Mouse (Mus musculus) kidney, postnatal 25 days (tissue): ENCODE measurements at regions not wholly inside any gene's neighbourhood (a gene's known extent, or its start where the extent isn't known, plus 50 kb on each side); places are given as distances from the start of the nearest gene placed in this dataset.

ENCODE experiments used
- DNase-seq, 2 experiments: peaks; one replicate each; pipeline ENCODE4 v3.0.0; 2021; ENCODE audit warnings: mixed read lengths in 2 of 2

- DNase-seq: no peak
Observed at GRCm38 (mm10) chr2:167757157-167757780, 67.6 kb upstream of the Tmem189 start.

- no peak for DNase-seq
Observed at GRCm38 (mm10) chr2:167756721-167757120, 67.1 kb upstream of the Tmem189 start.

GRCm38 (mm10) chr2:167754929-167755551 is 65.4 kb upstream of the Tmem189 start:
- no peak for DNase-seq

- peak in 1 of 2 experiments; percentile 66 for DNase-seq
Observed at GRCm38 (mm10) chr2:167753898-167754297, 64.3 kb upstream of the Tmem189 start.

- DNase-seq: peak; percentile 88 to 92
Observed at GRCm38 (mm10) chr2:167752805-167753556, 63.4 kb upstream of the Tmem189 start.

- DNase-seq: no peak
Observed at GRCm38 (mm10) chr2:167751585-167751984, 62.0 kb upstream of the Tmem189 start.

GRCm38 (mm10) chr2:167748297-167748696 is 58.7 kb upstream of the Tmem189 start:
- DNase-seq: no peak

- DNase-seq: no peak
Observed at GRCm38 (mm10) chr2:167747164-167747843, 57.7 kb upstream of the Tmem189 start.

- DNase-seq: no peak
Observed at GRCm38 (mm10) chr2:167746344-167746743, 56.7 kb upstream of the Tmem189 start.

- DNase-seq: no peak
Observed at GRCm38 (mm10) chr2:167745409-167745808, 55.8 kb upstream of the Tmem189 start.

GRCm38 (mm10) chr2:167744080-167744479 is 54.5 kb upstream of the Tmem189 start:
- peak in 1 of 2 experiments; percentile 63 for DNase-seq

- no peak for DNase-seq
Observed at GRCm38 (mm10) chr2:167742479-167742878, 52.9 kb upstream of the Tmem189 start.

- DNase-seq: no peak
Observed at GRCm38 (mm10) chr2:167740516-167741189, 51.0 kb upstream of the Tmem189 start.
